Mouse (Mus musculus): ENCODE data around the gene Bpifc.

- TF ChIP-seq CTCF (IDR thresholded peaks at IDR 0.05; ENCODE audit: control insufficient read depth, insufficient read depth, insufficient replicate concordance, low read depth, low read length), result no peak
- TF ChIP-seq POLR2A (IDR thresholded peaks at IDR 0.05; ENCODE audit: control insufficient read depth, low read depth, low read length), result no peak
Measured at GRCm38 (mm10) chr10:85953401-85953800, 58.3 kb downstream of the Bpifc start.
